Mouse (Mus musculus): ENCODE measurements around the gene Atp23.
A peak's percentile ranks its signal among the peaks of the same experiment; 100 is the strongest.

Gene Atp23

GRCm38 (mm10) chr10:126900821-126901487 is at the start of gene Atp23:
Gene Atp23, minus strand, starts transcription at chr10:126901355.
- DNase-seq (ENCODE audit: inconsistent ontology term) = peak; percentile 90

DNA sequence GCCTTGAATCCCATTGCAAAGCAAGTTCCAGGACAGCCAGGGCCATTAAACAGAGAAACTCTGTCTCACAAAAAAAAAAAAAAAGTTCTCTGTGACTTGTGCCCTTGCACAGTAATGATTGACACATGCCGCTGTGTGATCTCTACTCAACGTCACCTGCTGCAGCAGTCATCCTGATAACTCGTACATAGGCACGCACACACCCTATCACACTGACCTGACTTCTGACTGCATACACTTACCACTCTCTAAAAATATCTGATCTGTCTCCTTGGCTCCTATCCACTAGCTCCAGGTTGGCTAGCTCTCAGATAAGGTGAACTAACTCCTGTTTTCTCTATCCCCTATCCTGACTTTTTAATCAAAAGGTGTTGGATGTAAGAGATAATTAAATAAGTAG is 49.4 kb upstream of the Atp23 start:
- DNase-seq (ENCODE audit: inconsistent ontology term) = no peak

DNA sequence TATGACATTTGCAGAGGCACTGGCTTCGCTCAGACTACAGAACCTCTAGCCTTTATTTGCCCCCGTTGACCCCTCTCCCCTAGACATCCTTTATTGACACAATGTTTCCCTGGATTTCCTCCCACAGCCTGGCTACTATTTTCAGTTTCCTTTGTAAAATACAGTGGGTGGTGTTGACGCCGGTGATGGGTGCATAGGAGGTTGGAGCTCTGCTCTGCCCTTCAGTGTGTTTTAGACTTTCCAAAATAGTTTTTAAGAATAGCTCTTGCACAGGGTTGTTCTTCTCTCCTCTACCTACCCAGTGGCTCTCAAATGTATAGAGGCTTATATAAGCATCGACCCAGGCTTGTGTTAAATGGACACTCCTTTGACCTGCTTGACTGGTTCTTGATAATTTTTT is 48.7 kb upstream of the Atp23 start:
- no peak for DNase-seq (ENCODE audit: inconsistent ontology term)

GRCm38 (mm10) chr10:126945531-126945930 is 44.4 kb upstream of the Atp23 start:
- no peak for DNase-seq (ENCODE audit: inconsistent ontology term)

GRCm38 (mm10) chr10:126940949-126941348 is 39.8 kb upstream of the Atp23 start:
- no peak for DNase-seq (ENCODE audit: inconsistent ontology term)

DNA sequence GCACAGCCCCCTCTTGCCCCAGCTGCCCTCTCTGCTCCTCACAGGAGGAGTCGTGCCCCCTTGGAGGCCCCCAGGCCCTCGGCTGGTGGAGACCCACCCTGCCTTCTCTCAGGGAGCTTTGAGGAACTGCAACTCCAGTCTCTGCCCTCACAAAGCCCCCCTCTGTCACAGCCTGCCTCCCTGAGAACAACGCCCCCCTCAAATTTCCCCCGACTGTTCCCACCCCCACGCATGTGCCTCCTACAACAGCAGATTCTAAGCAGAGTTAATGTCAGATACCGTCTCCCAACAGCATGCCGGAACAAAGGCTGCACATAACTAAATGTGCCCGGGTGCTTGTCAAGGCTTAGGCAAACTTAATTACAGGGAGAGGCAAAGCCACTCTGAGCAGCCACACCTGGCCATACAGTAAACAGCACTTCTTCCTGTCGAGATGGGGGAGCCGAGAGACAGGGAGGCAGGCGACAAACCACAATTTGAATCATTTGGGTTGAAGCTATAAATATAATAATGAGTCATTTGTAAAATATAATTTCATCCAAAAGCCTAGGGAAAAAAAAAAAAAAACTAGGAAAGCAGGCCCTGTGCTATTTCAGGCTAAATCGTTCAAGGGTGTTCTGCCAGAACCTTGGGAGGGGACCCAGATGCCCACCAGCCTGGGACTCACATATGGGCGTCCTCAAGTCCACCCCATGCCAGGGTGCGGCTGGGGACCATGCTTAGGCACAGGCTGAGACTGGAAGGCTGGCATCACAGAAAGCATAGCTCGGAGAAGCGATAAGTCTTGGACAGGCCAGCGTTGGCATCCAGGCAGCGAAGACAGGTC is 34.6 kb upstream of the Atp23 start:
- no peak for DNase-seq (ENCODE audit: inconsistent ontology term)

DNA sequence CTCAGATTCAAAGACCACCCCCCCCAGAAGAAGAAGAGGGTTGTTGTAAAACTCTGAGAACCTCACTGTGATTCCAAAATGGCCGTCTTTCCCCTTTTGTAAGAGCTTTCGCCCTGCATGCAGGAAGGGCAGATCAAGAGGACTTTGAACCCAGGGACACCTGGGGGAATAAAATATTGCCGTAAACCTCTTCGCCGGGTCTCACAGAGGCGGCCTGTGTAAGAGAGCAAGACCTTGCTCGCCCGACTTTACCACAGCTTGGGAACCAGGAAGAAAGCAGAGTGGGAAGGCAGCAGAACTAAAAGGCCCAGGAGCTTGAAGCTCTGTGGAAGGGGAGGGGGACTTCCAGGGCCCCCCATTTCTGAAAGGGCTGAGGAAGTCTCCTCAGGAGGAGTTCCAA is 34.0 kb upstream of the Atp23 start:
- no peak for DNase-seq (ENCODE audit: inconsistent ontology term)

DNA sequence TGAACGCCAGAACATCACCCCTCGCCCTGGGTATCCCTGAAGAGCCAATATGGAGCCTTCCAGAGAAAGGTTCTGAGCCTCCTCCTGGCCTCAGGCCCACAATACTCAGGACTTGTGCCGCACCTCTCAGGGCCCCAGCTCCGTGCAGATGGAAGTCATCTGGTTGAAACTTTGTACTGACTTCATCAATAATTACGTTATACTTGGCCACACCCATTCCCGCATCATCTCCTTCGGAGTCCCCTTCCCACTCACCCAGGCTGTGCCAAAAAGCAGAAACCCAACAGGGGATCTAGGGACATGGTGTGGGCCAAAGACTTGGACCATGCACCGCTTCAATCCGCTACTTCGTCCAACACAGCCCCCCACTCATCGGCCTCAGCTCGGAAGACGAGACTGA is 33.4 kb upstream of the Atp23 start:
- no peak for DNase-seq (ENCODE audit: inconsistent ontology term)

- DNase-seq (ENCODE audit: inconsistent ontology term) = no peak
These were observed 30.6 kb upstream of the Atp23 start for GRCm38 (mm10) chr10:126931760-126932139.

DNA sequence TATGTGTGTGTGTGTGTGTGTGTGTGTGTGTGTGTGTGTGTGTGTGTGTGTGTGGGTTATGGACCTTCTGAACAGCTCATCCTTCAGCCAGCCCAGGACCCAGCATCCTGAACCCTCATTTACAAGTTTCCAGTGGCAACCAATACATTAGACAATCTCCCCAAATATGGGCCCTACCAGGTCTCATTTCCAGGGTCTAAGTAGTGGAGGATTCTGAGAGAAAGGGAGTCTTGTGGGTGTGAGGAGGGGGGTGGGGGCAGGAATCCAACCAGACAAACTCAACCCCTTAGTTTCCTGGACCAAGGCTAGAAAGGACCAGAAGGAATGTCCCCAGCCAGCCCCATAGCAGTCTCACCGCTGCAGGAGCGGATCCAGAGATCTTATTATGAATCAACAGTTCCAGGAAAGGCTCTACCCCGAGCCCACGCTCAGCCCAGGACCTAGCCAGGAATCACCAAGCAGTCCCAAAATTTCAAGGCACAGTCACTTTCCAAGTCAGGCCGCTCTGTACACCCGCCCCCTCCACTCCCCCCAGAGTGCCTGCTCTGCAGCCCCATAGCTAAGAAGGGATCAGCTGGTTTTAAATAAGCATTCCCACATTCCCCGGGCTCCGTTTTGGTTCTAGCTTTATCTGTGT is 30.1 kb upstream of the Atp23 start:
- peak; percentile 47 for DNase-seq (ENCODE audit: inconsistent ontology term)

- peak; percentile 58 for DNase-seq (ENCODE audit: inconsistent ontology term)
These were observed 29.3 kb upstream of the Atp23 start for GRCm38 (mm10) chr10:126930270-126931121.

DNA sequence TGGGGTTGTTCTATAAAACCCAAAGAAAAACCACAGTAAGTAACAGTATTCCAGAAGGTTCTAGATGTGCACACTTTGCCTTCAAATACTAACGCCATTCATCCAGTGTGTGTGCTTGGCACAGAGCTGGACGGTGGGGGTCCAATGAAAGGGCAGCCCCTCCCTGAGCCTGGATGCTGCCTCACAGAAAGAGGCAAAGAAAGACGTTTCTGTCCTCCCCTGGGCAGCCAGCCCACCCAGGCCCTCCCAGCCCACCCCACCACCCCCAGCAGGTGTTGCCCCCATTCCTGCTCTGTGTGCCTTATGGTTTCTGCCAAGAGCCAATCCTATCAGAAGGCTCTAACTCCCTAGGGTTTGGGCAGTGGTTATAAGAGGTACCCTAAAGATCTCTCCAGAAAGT is 28.4 kb upstream of the Atp23 start:
- no peak for DNase-seq (ENCODE audit: inconsistent ontology term)

DNA sequence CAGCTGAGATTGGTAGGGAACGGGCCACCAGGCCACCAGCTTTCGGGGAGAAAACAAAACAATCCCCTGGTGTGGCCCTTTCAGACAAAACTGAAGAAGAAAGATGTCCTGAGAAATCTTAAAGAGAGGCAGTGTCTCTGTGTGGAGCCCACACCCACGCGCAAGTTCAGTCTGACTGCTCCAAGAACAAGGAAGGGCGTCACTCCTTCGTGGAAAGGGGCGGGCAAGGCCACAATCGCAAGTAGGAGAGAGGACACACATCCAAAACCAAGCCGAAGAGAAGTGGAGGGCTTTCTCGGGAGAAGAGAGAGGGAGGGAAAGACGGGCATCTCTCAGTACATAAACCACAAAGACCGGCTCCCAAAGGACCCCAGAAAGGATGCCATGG is 27.7 kb upstream of the Atp23 start:
- no peak for DNase-seq (ENCODE audit: inconsistent ontology term)

GRCm38 (mm10) chr10:126928011-126928818 is 27.1 kb upstream of the Atp23 start:
- DNase-seq (ENCODE audit: inconsistent ontology term) = peak; percentile 93

- DNase-seq (ENCODE audit: inconsistent ontology term) = peak; percentile 88
These were observed 26.2 kb upstream of the Atp23 start for GRCm38 (mm10) chr10:126927101-126927961.

DNA sequence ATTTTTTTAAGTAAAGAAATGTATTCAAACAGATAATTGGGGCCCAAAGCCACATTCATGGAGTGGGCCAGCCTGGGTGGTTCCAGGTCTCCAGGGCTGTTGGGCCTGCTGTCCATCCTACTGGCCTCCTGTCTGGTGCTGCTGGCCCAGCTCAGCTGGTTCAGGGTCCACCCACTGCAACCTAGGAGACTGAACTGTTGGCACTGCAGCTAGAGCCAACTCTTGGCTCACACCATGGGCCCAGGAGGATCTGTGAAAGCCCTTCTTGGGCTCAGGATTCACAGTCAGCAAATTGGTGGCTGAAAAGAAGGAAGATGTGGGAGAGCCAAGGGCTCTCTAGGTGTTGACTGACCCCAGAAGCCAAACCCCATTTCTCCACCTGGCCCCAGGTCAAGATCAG is 24.2 kb upstream of the Atp23 start:
- peak; percentile 14 for DNase-seq (ENCODE audit: inconsistent ontology term)

DNA sequence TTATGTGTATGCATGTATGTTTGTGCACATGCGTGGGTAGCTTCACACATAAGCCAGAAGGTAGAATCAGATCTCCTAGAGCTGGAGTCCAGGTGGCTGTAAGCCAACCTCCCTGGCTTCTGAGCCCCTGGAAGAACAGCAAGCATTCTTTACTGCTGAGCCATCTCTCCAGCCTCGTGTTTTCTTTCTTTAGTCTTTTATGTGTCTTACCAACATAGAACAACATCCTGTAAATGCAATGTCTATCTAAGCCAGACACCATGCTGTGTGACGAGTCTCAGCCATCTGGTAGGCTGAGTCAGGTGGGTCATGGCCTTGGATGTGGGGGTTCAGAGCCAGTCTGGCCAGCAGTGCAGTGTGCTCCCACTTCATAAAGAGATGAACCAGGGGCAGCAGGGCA is 22.9 kb upstream of the Atp23 start:
- DNase-seq (ENCODE audit: inconsistent ontology term) = peak; percentile 79

DNA sequence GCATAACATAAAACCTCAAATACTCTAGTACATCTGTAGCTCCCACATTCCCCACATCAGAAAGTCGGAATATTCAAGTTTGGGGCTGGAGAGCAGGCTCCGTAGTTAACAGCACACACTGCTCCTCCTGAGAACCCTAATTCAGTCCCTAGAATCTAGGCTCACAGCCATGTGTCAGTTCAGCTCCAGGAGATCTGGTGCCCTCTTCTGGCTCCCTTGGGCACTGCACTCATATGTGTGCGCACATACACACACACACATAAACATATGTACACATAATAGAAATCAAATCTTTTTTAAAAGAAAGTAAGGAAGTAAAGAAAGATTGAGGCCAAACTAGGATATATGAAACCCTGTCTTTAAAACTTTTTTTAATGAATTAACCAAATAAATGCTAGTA is 19.1 kb upstream of the Atp23 start:
- no peak for DNase-seq (ENCODE audit: inconsistent ontology term)

GRCm38 (mm10) chr10:126919067-126919466 is 17.9 kb upstream of the Atp23 start:
- DNase-seq (ENCODE audit: inconsistent ontology term) = peak; percentile 86

GRCm38 (mm10) chr10:126914288-126914687 is 13.1 kb upstream of the Atp23 start:
- DNase-seq (ENCODE audit: inconsistent ontology term) = no peak

Data from Muller cell, postnatal 12 days (primary cell).